Mouse (Mus musculus) cerebellum, postnatal 25 days (tissue): ENCODE data around the gene Atg101.

ENCODE experiments used
- DNase-seq, 2 experiments: peaks; one replicate each; pipeline ENCODE4 v3.0.0; 2021; ENCODE audit warnings: mixed read lengths in 2 of 2

Gene Atg101

DNA sequence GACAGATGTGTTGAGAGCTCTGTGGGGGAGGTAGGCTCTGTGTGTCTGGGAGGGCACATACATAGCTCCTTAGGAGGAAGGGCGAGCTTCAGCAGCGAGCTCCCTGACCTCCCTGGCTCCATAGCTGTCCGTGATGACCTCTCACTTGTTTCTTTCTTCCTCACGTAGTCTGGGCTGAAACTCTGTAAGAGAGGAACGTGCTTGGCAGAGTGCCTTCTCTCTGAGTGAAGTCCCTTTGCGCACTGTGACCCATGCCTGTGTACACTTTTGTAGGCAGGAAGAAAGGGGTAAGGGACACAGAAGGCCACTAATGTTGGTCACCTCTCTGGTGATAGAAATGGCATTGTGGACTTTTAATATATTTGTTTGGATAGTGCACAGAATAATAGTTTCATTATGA, 3.3 kb downstream of the Atg101 start:
- DNase-seq, result no peak

DNA sequence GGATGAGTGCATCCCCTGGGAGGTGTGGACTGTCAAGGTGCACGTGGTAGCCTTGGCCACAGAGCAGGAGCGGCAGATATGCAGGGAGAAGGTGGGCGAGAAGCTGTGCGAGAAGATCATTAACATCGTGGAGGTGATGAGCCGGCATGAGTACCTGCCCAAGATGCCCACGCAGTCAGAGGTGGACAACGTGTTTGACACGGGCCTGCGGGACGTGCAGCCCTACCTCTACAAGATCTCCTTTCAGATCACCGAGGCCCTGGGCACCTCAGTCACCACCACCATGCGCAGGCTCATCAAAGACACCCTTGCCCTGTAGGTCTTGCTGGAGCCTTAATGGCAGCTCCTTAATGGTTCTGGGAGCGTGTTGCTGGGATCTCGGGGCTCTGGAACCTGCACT, 6.3 kb downstream of the Atg101 start:
- no peak for DNase-seq

DNA sequence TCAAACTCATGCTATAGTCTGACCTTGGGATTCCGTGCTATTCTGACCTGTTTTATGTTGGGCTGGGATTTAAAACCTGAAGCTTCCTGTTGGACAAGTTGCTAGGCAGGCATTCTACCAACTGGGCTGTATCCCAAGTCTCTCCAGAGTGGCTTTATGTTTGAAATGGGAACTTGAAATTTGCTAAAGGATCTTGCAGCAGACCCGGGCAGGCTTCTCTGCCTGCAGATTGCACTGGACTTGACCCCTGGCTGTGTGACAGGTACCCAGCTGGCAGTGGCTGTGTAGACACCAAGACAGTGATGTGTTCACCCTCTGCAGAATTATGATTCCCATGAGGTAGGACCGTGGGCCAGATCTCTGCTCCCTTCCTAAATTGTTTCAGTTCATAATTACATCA, 7.9 kb downstream of the Atg101 start:
- DNase-seq, result no peak

DNA sequence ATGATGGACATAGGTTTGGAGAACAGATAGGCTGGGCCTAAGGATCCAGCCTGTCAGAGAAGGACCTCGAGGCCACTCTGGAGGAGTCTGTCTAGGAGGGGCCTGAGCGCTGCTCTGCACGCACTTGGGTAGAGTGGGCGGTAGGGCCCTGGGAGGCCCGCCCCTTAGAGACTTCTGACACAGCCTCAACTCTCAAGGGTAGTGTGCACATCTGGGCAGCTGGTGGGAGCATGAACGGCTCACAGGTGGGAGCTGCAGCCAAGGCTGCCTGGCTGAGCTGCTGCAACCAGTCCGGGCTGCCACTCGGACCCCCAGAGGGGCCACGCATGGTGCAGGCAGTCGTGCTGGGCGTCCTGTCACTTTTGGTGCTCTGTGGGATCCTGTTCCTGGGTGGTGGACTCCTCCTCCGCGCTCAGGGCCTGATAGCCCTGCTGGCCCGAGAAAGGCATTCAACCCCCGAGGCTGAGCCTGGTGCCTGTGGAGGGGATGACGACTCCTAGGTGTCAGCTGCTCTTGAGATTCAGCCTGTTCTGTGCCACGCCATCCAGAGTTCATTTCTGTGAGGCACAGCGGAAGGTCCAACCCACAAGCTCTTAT, 9.1 kb downstream of the Atg101 start, which contains the start of gene 6030408B16Rik:
Gene 6030408B16Rik, plus strand, starts transcription at position 188 of the 597 bp plus-strand sequence.
- no peak for DNase-seq

- no peak for DNase-seq
These were observed 10.2 kb downstream of the Atg101 start for GRCm38 (mm10) chr15:101294028-101294894.

DNA sequence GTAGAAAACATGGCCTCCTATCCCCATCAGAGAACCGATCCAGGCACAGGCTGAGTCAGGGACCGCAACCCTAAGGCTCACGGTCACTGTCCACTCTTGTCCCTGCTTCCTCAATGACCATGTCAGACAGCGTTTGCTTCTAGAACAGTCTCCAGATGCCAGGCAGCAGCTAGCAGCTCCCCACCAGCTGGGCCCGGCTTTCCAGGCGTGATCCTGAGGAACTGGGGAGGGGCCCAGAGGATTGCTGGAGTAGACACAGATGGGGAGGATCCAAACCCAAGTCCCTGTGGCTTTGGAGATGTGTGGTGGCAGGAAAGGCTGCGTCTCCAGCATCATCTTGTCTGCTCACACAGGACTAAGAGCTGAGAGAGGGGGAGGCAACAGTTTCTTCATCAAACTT, 11.0 kb downstream of the Atg101 start:
- DNase-seq, result no peak

- DNase-seq, result no peak
These were observed 11.5 kb downstream of the Atg101 start for GRCm38 (mm10) chr15:101295616-101296015.

DNA sequence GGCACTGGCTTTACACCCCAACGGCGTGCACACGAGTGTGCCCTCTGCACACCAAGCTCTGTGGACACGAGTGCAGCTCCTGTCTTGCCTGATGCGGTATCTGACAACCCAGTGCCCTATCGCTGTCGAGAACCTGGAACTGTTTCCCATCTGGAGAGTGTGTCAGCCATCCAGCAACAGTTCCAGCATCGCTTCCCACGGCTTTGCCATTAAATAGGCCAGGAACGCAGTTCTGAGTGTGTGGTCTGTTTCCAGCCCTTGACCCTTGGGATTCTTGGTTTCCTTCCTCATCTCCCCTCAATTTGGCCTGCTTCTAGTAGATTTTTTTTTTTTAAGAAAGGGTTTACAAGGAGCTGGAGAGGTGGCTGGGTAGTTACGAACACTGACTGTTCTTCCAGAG, 12.0 kb downstream of the Atg101 start:
- DNase-seq, result no peak

DNA sequence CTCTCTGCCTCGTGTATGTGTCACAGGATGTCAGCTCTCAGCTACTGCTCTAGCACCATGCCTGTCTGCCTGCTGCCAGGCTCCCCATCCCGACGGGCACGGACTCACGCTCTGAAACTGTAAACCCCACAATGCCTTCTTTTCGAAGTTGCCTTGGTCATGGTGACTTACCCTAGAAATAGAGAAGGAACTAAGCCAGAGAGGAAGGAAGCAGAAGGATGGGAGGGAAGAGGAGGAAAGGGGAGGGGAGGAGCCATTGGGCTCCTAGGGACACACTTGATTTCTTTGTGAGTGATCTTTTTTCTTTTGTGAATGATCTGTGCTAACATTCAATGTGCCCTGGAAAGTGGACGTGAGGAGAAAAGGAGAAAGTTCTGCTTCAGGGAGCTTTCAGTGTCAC, 13.9 kb downstream of the Atg101 start:
- DNase-seq, result no peak

- DNase-seq, result no peak
These were observed 14.5 kb downstream of the Atg101 start for GRCm38 (mm10) chr15:101298550-101298949.

DNA sequence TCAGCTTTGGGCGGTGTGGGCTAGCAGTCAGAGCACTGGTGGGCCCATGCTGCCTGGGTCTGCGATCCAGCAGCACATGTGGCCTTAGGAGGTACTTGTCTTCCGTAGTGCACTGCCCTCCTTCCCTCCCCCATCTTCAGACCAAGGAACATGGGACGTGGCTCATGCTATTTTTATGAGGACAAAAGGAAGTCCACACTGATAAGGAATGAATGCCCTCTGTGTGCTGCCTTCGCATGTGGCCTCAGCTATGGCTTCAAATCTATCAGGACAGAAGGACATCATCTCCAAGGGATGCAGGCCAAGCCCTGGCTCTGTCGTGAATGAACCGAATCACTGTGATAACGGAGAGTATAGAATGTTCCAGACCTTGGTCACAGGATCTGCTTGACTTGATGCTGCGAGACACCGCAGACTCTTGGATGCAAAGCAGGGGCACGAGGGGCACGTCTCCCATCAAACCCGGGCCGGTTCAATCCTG, 15.4 kb downstream of the Atg101 start:
- DNase-seq, result no peak

- DNase-seq, result no peak
These were observed 16.1 kb downstream of the Atg101 start for GRCm38 (mm10) chr15:101300128-101300527.

DNA sequence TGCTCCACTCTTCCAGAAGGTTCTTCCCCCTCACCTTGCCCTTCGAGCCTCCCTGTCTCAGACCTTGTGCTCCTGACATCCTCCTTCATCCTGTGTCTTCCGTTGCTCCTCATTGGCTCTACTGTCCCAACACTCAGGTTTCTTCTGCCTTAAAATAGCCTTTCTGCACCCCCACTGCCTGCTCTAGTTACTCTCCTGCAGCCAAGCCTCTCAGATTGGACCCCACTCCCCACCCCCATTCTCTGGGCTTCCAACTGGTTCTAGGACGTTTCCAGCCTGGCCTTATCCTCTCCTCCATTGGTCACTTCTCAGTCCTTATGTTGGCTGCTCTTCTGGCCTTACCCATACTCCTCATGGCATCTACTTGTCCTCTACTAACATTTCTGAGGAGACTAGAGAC, 18.1 kb downstream of the Atg101 start:
- DNase-seq, result no peak

DNA sequence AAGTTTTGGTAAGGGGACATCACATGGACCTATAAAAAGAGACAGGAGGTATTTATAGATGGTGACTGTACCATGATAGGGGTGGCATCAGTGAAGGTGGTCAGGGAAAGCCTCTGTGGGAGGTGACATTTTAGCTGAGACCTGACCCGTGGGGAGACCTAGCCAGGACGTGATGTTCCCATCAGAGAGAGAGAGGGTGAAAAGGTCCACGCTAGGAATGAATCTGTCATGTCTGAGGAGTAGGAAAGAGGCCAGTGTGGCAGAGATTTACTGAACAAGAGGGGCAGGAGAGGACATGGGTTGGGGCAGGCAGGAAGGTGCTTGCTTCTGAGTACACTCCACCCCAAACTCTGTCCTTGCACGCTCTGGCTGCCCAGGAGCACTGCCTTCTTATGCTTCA, 19.8 kb downstream of the Atg101 start:
- DNase-seq, result no peak

DNA sequence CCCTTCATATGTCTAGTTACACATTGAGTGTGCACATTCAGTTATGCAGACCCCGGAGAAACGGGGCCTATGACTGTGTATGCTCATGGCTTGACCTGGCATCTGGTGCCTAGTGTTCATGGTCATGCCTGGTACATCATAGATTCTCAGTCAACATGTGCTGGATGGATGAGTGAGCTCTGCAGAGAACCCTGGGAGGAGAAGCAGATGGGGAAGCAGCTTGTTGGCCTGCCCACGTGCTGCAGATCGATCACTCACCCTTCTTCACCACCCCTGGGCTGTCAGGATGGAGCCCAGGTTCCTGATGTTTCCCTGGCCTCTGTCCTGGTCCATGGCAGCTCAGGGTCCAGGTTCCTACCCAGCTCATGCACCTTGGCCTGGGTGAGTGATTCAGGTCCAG, 22.4 kb downstream of the Atg101 start:
- no peak for DNase-seq

DNA sequence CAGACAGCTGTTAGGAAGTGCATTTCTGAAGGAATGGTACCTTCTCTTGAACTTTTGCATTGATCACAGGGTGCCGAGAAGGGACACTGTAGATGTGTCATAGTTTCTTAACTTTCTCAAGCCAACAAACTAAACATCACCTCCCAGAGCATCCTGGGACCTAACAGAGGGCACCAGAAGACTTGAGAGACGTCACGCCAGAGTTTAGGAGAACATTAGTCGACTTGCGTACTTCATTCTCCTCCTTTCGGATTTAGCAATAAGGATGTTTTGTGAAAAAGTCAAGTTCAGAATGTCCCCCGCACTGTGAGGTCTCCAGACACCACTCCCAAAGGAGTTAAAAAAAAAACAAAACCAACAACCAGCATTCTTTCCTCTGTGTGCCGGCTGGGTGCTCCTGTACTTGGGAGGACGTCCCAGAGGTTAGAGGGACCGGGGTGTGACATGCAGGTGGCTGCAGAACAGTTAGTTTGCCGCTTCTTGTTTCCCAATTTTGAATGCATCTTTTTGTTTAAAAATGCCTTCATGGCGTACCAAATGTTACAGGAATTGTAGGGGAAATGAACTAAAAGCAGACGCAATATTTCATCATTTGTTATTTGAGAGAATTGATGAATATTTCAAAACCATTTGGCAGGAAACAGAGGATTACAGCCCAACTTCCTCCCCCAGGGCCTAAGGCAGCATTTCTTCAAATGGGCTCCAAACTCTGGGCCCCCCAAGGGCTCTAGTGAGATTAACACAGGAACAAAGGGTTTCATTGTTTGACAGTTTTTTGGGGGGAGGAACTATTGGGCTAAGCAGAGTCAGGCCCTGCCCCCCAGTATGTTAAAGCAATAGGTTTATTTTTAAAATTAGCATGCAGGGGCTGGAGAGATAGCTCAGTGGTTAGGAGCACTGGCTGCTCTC, 24.6 kb downstream of the Atg101 start:
- no peak for DNase-seq

- DNase-seq, result no peak
These were observed 25.4 kb downstream of the Atg101 start for GRCm38 (mm10) chr15:101309493-101309892.

DNA sequence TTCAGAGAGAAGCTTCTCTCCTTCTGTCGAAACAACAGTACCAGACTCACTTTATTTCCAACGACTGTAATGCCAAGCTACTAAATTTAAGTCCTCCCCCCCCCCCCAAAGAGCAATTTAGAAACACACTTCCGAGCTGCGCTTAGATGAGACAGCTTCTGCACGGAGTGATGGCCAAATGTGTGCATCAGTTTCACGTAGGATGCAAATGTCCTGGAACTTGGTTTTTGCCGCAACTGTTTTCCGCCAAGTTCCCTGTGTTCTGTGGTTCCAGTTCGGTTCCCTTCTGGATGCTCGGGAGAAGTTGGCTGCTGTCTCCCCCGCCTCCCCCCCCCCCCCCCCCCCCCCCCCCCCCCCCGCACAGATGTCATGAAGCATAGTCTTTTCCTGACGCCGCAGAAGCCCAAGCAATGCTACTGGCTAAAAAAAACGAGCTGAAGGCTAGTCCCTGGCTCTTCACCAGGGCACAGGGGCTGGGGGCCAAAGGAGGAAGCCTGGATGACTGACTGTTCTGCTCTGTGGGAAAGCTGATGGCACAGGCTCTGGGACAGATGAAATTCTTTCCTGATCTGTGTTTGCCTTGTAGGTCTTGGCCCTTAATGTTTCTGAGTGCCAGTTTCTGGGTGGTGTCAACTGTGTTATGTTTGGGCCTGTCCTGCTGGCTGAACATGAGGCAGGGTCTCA, 27.2 kb downstream of the Atg101 start:
- no peak for DNase-seq

- no peak for DNase-seq
These were observed 27.9 kb downstream of the Atg101 start for GRCm38 (mm10) chr15:101312006-101312405.

GRCm38 (mm10) chr15:101315378-101315777, 31.3 kb downstream of the Atg101 start:
- no peak for DNase-seq

- DNase-seq, result peak; percentile 77 to 85
These were observed 31.8 kb downstream of the Atg101 start for GRCm38 (mm10) chr15:101315832-101316231.

GRCm38 (mm10) chr15:101316279-101316912, 32.3 kb downstream of the Atg101 start:
- no peak for DNase-seq
